Mouse (Mus musculus) c-Kit-positive CD71-negative TER-119-negative erythroid progenitor cells, embryonic 14.5 days (primary cell): ENCODE measurements around the gene Tmem156.
"Not testable (repeated sequence)": the region's sequence is repeated elsewhere in the genome, so short reads cannot be mapped to it uniquely, and the experiment has no call there.

Experiments used
- DNase-seq: peaks from one replicate; pipeline ENCODE4 v3.0.0-alpha.2; 2013; ENCODE audit warnings: low read depth

Tmem156 gene

GRCm38 (mm10) chr5:65091921-65092320, at the start of gene Tmem156:
Tmem156 (minus strand) TSS chr5:65092132.
- no peak for DNase-seq

- DNase-seq = no peak
Measured at GRCm38 (mm10) chr5:65141242-65141641, 49.3 kb upstream of the Tmem156 start.

GRCm38 (mm10) chr5:65137073-65137472, 45.1 kb upstream of the Tmem156 start:
- no peak for DNase-seq

GRCm38 (mm10) chr5:65136159-65136558, 44.2 kb upstream of the Tmem156 start:
- DNase-seq = no peak

GRCm38 (mm10) chr5:65131211-65131879, 39.4 kb upstream of the Tmem156 start:
- no peak for DNase-seq

GRCm38 (mm10) chr5:65130528-65131210, 38.7 kb upstream of the Tmem156 start:
- DNase-seq = no peak

GRCm38 (mm10) chr5:65128481-65128880, 36.5 kb upstream of the Tmem156 start:
- DNase-seq = no peak

GRCm38 (mm10) chr5:65126137-65126536, 34.2 kb upstream of the Tmem156 start:
- DNase-seq = no peak

- no peak for DNase-seq
Measured at GRCm38 (mm10) chr5:65122616-65123015, 30.7 kb upstream of the Tmem156 start.

GRCm38 (mm10) chr5:65119918-65120317, 28.0 kb upstream of the Tmem156 start:
- no peak for DNase-seq

GRCm38 (mm10) chr5:65119495-65119894, 27.6 kb upstream of the Tmem156 start:
- no peak for DNase-seq

- no peak for DNase-seq
Measured at GRCm38 (mm10) chr5:65116789-65117188, 24.9 kb upstream of the Tmem156 start.

- DNase-seq = no peak
Measured at GRCm38 (mm10) chr5:65113323-65113722, 21.4 kb upstream of the Tmem156 start.

GRCm38 (mm10) chr5:65112225-65112624, 20.3 kb upstream of the Tmem156 start:
- DNase-seq = not testable (repeated sequence)

- no peak for DNase-seq
Measured at GRCm38 (mm10) chr5:65107773-65108432, 16.0 kb upstream of the Tmem156 start.

GRCm38 (mm10) chr5:65106876-65107772, 15.2 kb upstream of the Tmem156 start, which contains the start of gene Klhl5:
Klhl5 (plus strand) TSS chr5:65107539.
- DNase-seq = no peak

- no peak for DNase-seq
Measured at GRCm38 (mm10) chr5:65102641-65103042, 10.7 kb upstream of the Tmem156 start.

- DNase-seq = no peak
Measured at GRCm38 (mm10) chr5:65102026-65102640, 10.2 kb upstream of the Tmem156 start.

GRCm38 (mm10) chr5:65101621-65102020, 9.7 kb upstream of the Tmem156 start:
- no peak for DNase-seq

- no peak for DNase-seq
Measured at GRCm38 (mm10) chr5:65101209-65101608, 9.3 kb upstream of the Tmem156 start.

GRCm38 (mm10) chr5:65100002-65100401, 8.1 kb upstream of the Tmem156 start:
- DNase-seq = no peak

GRCm38 (mm10) chr5:65097457-65097856, 5.5 kb upstream of the Tmem156 start:
- DNase-seq = no peak
